Mouse (Mus musculus) heart, embryonic 10.5 days (tissue): Measurements from ENCODE around the gene Ankrd36. TPM values are rescaled to one million over a fixed set of nuclear protein-coding genes. Genes with fewer than 3 reads are reported as not detected.

ENCODE experiments used
- DNase-seq: peaks from one replicate; pipeline ENCODE4 v3.0.0-alpha.2; 2017; ENCODE audit warnings: low spot score
- H3K27ac ChIP-seq: fragments of 300-500 bp; sonication (generic); 2 replicates; pipeline ENCODE4 v1.5.1; 2016; ENCODE audit warnings: mild to moderate bottlenecking
- H3K27me3 ChIP-seq: fragments of 300-500 bp; sonication (generic); 2 replicates; pipeline ENCODE4 v1.6.1; 2016; ENCODE audit warnings: mild to moderate bottlenecking; ENCODE audit not compliant: poor library complexity, insufficient read depth, severe bottlenecking
- H3K36me3 ChIP-seq: fragments of 300-500 bp; sonication (generic); 2 replicates; pipeline ENCODE4 v1.6.1; 2016; ENCODE audit warnings: mild to moderate bottlenecking, moderate library complexity
- H3K4me1 ChIP-seq: fragments of 300-500 bp; sonication (generic); 2 replicates; pipeline ENCODE4 v1.6.1; 2016; ENCODE audit warnings: mild to moderate bottlenecking
- H3K4me3 ChIP-seq: fragments of 300-500 bp; sonication (generic); 2 replicates; pipeline ENCODE4 v1.5.1; 2016; ENCODE audit warnings: mild to moderate bottlenecking, moderate library complexity
- H3K9me3 ChIP-seq: fragments of 300-500 bp; sonication (generic); 2 replicates; pipeline ENCODE4 v1.6.1; 2016; ENCODE audit warnings: mild to moderate bottlenecking, moderate library complexity
- WGBS: fragments of 180-500 bp; shearing (Covaris S2); methylation state at CpG from one replicate; pipeline ENCODE4 v1.1.7; 2016; 5-methylcytosine and 5-hydroxymethylcytosine counted together
- polyA plus RNA-seq: library from polyadenylated mRNA; unstranded; fragments of >200 nt; fragmentation: Nextera tagmentation; extraction: Ambion mirVana; gene quantifications from 2 replicates; pipeline ENCODE4 v1.2.1, GENCODE M21; 2016

Gene Ankrd36
- polyA plus RNA-seq, 1 experiment from 2014 or later = 0.97 TPM

GRCm38 (mm10) chr11:5562625-5563268 lies 6.7 kb upstream of the Ankrd36 start:
- WGBS = 18% methylated on average over 9 of the region's 9 CpGs
- Histone ChIP-seq H3K4me3 (no peak overlapping the region), H3K4me1 (peaks cover 20% of the 10 kb centered on the region), H3K36me3 (no peaks in the 10 kb centered on the region), H3K27ac (peak overlapping the region; percentile 37; the same call in 1 of the 2 replicates), H3K27me3 (no peaks in the 10 kb centered on the region), H3K9me3 (no peaks in the 10 kb centered on the region)
- DNase-seq = peak; percentile 85

DNA sequence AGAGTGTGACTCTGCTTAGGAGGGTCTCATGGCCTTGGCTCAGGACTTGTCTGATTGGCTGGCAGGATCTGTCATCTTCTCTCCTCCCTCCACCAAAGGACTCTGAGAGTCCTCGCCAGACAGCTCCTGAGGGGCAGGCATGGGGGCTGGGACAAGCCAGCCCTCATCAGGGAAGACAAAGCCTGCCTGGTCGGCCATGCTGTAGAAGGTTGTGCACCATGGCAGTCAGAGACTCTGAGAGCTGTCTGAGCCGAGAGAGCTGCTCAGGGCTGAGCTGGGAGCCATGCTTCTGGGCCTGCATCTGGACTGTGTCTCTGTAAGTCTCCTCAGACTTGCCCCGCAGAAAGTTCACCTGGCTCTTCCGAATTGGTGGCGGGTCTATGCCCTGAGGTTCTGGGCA lies 5.6 kb upstream of the Ankrd36 start:
- H3K4me1 ChIP-seq = peaks cover 17% of the 10 kb centered on the region
- no peak overlapping the region; the same call in 1 of the 2 replicates for H3K27ac ChIP-seq
- 61% methylated on average over 6 of the region's 6 CpGs for WGBS
- no peaks in the 10 kb centered on the region for H3K9me3 ChIP-seq
- no peaks in the 10 kb centered on the region for H3K27me3 ChIP-seq
- H3K36me3 ChIP-seq = no peaks in the 10 kb centered on the region
- peak; percentile 66 for DNase-seq
- no peak overlapping the region for H3K4me3 ChIP-seq

- Histone ChIP-seq H3K27me3 (no peaks in the 10 kb centered on the region), H3K36me3 (no peaks in the 10 kb centered on the region), H3K4me1 (peaks cover 13% of the 10 kb centered on the region), H3K27ac (no peak overlapping the region), H3K9me3 (no peaks in the 10 kb centered on the region), H3K4me3 (no peak overlapping the region)
- no peak for DNase-seq
- WGBS = 81% methylated on average over 3 of the region's 3 CpGs
Observed at GRCm38 (mm10) chr11:5565596-5565995, 3.9 kb upstream of the Ankrd36 start.

DNA sequence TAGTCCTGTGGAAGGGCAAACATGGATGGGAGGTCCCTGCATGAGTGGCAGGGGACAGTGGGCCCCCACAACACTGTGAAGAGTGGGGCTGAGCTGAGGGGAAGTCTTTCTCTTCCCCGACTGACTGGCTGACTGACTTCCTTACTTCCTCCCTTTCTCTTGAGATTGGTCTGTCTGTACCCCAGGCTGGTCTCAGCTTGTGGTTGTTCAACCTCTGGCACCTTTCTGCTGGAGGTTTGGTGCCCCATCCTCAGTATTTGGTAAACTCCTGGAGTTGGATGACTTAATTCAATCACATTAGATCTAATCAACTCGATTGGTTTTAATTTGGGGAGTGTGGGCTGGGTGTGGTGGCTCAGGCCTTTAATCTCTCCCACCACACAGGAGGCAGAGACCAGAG lies 3.0 kb upstream of the Ankrd36 start:
- H3K9me3 ChIP-seq = no peaks in the 10 kb centered on the region
- peaks cover 13% of the 10 kb centered on the region for H3K4me1 ChIP-seq
- DNase-seq = peak; percentile 61
- H3K4me3 ChIP-seq = no peak overlapping the region
- H3K27ac ChIP-seq = no peak overlapping the region
- 57% methylated on average over 2 of the region's 2 CpGs for WGBS
- no peaks in the 10 kb centered on the region for H3K36me3 ChIP-seq
- H3K27me3 ChIP-seq = no peaks in the 10 kb centered on the region

- Histone ChIP-seq H3K4me3 (no peak overlapping the region), H3K27ac (no peak overlapping the region), H3K36me3 (no peaks in the 10 kb centered on the region), H3K27me3 (no peaks in the 10 kb centered on the region), H3K4me1 (peaks cover 12% of the 10 kb centered on the region), H3K9me3 (no peaks in the 10 kb centered on the region)
- WGBS = 91% methylated on average over 6 of the region's 6 CpGs
- DNase-seq = no peak
Observed at GRCm38 (mm10) chr11:5567654-5568053, 1.8 kb upstream of the Ankrd36 start.

DNA sequence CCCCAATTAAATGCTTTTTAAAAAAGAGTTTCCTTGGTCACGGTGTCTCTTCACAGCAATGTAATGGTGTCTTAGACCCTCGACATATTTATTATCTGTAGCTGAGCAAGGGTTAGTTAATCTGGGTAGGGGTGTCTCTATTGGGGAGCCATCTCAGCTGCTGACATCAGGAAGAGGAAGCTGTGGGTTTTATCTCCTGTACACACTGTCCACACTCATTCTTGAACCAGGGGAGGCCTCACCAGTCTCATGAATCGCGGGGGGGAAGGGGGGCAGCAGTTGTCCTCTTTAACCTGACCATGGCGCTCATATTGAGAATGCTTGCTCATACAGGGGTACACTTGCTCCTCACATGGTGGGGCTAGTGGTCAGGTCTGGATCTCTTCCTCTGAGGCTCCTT lies 1.4 kb upstream of the Ankrd36 start:
- WGBS = 79% methylated on average over 5 of the region's 5 CpGs
- Histone ChIP-seq H3K36me3 (no peaks in the 10 kb centered on the region), H3K27ac (no peak overlapping the region), H3K9me3 (no peaks in the 10 kb centered on the region), H3K4me1 (peaks cover 8% of the 10 kb centered on the region), H3K27me3 (no peaks in the 10 kb centered on the region), H3K4me3 (no peak overlapping the region)
- no peak for DNase-seq

DNA sequence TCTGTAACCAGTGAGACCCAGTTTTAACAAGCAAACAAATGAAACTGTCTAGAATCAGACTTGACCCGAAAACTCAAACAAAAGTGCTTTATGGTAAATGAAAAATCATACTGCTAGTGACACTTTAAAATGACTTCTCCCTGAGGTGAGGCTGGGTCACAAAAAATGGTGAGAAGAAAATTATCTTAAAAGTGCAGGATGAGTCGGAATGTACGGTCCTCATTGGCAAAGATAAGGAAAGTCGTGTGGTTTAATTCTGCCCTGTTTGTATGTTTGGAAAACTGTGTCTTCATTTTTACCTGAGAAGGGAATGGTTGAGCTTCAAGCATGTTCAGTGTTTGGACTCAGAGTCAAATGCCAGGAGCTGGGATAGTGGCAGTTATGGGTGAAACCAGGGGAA lies 2.4 kb downstream of the Ankrd36 start:
- DNase-seq = no peak
- Histone ChIP-seq H3K36me3 (no peaks in the 10 kb centered on the region), H3K4me1 (peaks cover 6% of the 10 kb centered on the region; the same call in 1 of the 2 replicates), H3K27ac (no peak overlapping the region), H3K27me3 (no peaks in the 10 kb centered on the region), H3K9me3 (no peaks in the 10 kb centered on the region), H3K4me3 (no peak overlapping the region)
- WGBS = 83% methylated on average over 4 of the region's 4 CpGs

DNA sequence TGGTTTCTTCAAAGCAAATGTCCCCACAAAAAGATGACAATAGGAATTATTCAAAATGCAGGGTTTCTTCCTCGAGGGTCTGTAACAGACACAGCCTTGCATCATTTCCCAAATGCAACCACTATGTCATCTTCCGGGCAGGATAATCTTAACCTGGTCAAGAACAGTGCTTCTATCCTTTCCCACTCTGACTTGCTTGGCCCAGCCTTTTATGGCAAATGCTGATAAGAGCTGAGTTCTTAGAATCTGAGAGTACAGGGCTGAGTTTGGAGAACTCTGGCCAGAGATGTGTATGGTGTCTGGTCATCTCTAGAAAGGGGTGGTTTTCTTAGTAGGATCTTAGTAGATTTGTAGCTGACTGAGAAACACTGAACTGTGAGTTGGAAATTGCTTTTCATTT lies 4.3 kb downstream of the Ankrd36 start:
- Histone ChIP-seq H3K36me3 (no peaks in the 10 kb centered on the region), H3K27me3 (no peaks in the 10 kb centered on the region), H3K27ac (no peak overlapping the region), H3K4me3 (no peak overlapping the region), H3K9me3 (no peaks in the 10 kb centered on the region), H3K4me1 (peaks cover 20% of the 10 kb centered on the region)
- WGBS = 48% methylated on average over 2 of the region's 2 CpGs
- DNase-seq = no peak

- Histone ChIP-seq H3K27me3 (no peaks in the 10 kb centered on the region), H3K36me3 (no peaks in the 10 kb centered on the region), H3K4me1 (peaks cover 22% of the 10 kb centered on the region), H3K4me3 (no peak overlapping the region), H3K9me3 (no peaks in the 10 kb centered on the region), H3K27ac (no peak overlapping the region)
- 42% methylated on average over 6 of the region's 6 CpGs for WGBS
- DNase-seq = peak; percentile 82
Observed at GRCm38 (mm10) chr11:5575046-5575445, 5.6 kb downstream of the Ankrd36 start.

DNA sequence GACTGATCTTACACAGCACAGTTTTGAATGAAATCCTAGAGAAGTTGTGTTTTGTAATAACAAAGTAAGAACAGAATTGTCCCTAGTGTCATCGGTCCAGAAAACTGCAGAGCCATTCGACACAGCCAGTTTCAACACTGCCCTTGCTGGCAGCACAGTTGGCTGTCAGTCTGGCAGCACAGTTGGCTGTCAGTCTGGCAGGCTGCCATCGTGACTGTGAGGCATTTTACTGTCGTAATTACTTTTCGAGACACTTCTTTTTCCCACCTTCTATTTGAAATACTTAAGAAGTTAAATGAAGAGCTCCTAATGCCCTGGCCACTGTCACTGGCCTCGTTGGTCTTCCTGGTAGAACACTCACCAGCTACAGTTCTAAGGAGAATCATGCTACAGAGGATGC lies 22.9 kb downstream of the Ankrd36 start:
- H3K27me3 ChIP-seq = no peaks in the 10 kb centered on the region
- no peak for DNase-seq
- no peak overlapping the region for H3K4me3 ChIP-seq
- H3K9me3 ChIP-seq = no peaks in the 10 kb centered on the region
- H3K4me1 ChIP-seq = no peaks in the 10 kb centered on the region
- H3K27ac ChIP-seq = no peak overlapping the region
- 73% methylated on average over 6 of the region's 6 CpGs for WGBS
- no peaks in the 10 kb centered on the region for H3K36me3 ChIP-seq

DNA sequence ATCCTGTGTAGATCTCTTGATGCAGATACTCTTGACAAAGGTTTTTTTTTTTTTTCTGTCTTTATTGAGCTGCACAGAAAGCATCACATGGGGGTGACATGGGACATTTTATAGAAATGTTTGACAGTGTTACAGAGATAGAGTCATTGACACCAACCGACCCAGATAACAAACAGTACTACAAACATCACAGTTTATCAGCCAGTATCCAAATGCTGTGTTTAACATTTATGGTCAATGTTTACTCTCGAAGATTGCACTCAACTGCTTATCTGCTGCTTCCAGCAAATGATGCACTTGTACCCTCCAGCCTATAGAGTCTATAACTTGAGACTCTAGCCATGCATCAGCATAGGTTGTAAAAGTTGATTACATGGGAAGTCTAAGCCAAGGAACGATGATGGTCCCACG lies 25.9 kb downstream of the Ankrd36 start:
- WGBS = 76% methylated on average over 4 of the region's 4 CpGs
- Histone ChIP-seq H3K4me1 (no peaks in the 10 kb centered on the region), H3K36me3 (no peaks in the 10 kb centered on the region), H3K4me3 (no peak overlapping the region), H3K27me3 (no peaks in the 10 kb centered on the region), H3K27ac (no peak overlapping the region), H3K9me3 (no peaks in the 10 kb centered on the region)
- no peak for DNase-seq

DNA sequence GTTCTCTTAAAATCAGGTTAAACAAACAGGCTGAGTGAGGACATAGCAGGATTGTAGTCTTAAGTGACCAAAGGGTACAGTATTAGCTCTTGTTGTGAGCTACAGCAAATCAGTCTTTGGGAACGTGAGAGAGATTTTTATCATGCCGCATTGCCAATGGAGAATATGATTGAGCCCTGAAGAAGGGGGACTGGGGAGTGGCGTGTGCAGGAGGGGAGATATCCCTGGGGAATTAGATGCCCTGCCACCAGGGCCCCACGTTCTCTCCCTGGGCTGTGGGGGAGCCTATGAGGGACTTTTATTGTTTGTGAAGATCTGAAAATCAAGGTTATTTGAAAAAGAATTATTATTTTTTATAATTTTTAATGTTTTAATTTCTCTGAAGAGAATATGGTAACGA lies 26.3 kb downstream of the Ankrd36 start:
- no peak overlapping the region for H3K27ac ChIP-seq

GRCm38 (mm10) chr11:5596756-5597155 lies 27.3 kb downstream of the Ankrd36 start:
- DNase-seq = no peak
- H3K4me1 ChIP-seq = no peaks in the 10 kb centered on the region

More for the DNA sequence above, 26.3 kb downstream of the Ankrd36 start:
- Histone ChIP-seq H3K4me3 (no peak overlapping the region), H3K4me1 (no peaks in the 10 kb centered on the region), H3K27me3 (no peaks in the 10 kb centered on the region), H3K9me3 (no peaks in the 10 kb centered on the region), H3K36me3 (no peaks in the 10 kb centered on the region)
- WGBS = 86% methylated on average over 5 of the region's 5 CpGs
- no peak for DNase-seq

DNA sequence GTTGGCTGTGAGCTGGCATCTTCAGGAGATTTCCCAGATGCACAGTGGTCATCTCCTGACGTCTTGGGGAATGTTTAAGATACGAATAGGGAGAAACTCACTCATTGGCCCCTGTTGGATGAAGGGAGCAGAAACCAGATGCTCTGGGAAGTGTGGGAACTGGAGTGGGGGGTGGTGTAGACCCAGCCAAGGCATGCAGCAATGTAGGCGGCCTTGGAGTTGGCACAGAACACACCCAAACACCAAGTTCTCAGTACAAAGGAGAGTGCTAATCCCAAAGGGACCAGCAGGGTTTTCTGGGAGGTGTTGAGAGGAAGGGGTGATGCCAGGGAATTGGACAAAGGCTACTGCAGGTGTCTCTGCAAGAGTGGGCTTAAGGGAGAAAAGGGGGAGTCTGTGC lies 35.9 kb downstream of the Ankrd36 start:
- 74% methylated on average over 3 of the region's 3 CpGs for WGBS
- no peak for DNase-seq
- H3K27me3 ChIP-seq = no peaks in the 10 kb centered on the region; the same call in 1 of the 2 replicates
- no peak overlapping the region for H3K4me3 ChIP-seq
- no peaks in the 10 kb centered on the region for H3K36me3 ChIP-seq
- no peaks in the 10 kb centered on the region for H3K9me3 ChIP-seq
- no peaks in the 10 kb centered on the region for H3K4me1 ChIP-seq
- no peak overlapping the region for H3K27ac ChIP-seq

More at GRCm38 (mm10) chr11:5596756-5597155, 27.3 kb downstream of the Ankrd36 start:
- Histone ChIP-seq H3K9me3 (no peaks in the 10 kb centered on the region), H3K27ac (no peak overlapping the region), H3K27me3 (no peaks in the 10 kb centered on the region), H3K36me3 (no peaks in the 10 kb centered on the region), H3K4me3 (no peak overlapping the region)
- 84% methylated on average over 6 of the region's 6 CpGs for WGBS
